ENCODE assay signal across 19 mouse cellular contexts in genomic region chr1:190265085-190265780, GRCm38 (mm10).
DNase-seq lines count a peak whose midpoint lies in the region; ATAC-seq and TF ChIP-seq lines count a peak whose summit lies in the region.
"Had no signal": no experiment of that assay in that cellular context is flagged by ENCODE, and none has a peak within 500 bp of the region (broad histone marks: within the 10 kb centered on the region; RNA-seq: fewer than 3 reads in every experiment).

No protein-coding gene starts in this region.

- no peak overlapping the region for H3K4me2 ChIP-seq in heart, embryonic 12.5 days
- H3K4me2 ChIP-seq: forebrain, embryonic 15.5 days; heart, embryonic 13.5 days; liver, embryonic 11.5 days; midbrain, embryonic 15.5 days had no signal

- H3K36me3 ChIP-seq in heart, embryonic 12.5 days = no peaks in the 10 kb centered on the region
- H3K36me3 ChIP-seq: forebrain, embryonic 15.5 days; G1E; heart, embryonic 13.5 days; hindbrain, embryonic 10.5 days; limb, embryonic 10.5 days; midbrain, embryonic 15.5 days had no signal

- no peaks in the 10 kb centered on the region for H3K9me3 ChIP-seq in heart, embryonic 12.5 days (replicated peaks)
- H3K9me3 ChIP-seq: forebrain, embryonic 15.5 days; heart, embryonic 13.5 days; hindbrain, embryonic 10.5 days; limb, embryonic 10.5 days; midbrain, embryonic 15.5 days had no signal

- peaks cover 7% of the 10 kb centered on the region; the same call in 1 of the 2 replicates for H3K4me1 ChIP-seq in heart, embryonic 12.5 days (replicated peaks)

- H3K9ac ChIP-seq in heart, embryonic 12.5 days = no peak overlapping the region
- H3K9ac ChIP-seq: forebrain, embryonic 15.5 days; heart, embryonic 13.5 days; midbrain, embryonic 15.5 days had no signal

- 0 out of 2 replicates have a peak, but pooled peaks cover 14% of the 10 kb centered on the region for H3K27me3 ChIP-seq in heart, embryonic 12.5 days (replicated peaks)
- H3K27me3 ChIP-seq: forebrain, embryonic 15.5 days; midbrain, embryonic 15.5 days had no signal

- ATAC-seq in heart, embryonic 12.5 days (ENCODE audit: insufficient number of reproducible peaks, low FRiP score) = no peak
- ATAC-seq: CD4-positive, CD25-positive, alpha-beta regulatory T cell, adult 4 months; forebrain, embryonic 15.5 days; midbrain, embryonic 15.5 days had no signal

- no peak overlapping the region for H3K27ac ChIP-seq in heart, embryonic 12.5 days (ENCODE audit: poor library complexity, severe bottlenecking)
- H3K27ac ChIP-seq: forebrain, embryonic 15.5 days; heart, embryonic 13.5 days; hindbrain, embryonic 10.5 days; limb, embryonic 10.5 days; midbrain, embryonic 15.5 days had no signal

- no peak for TF ChIP-seq CTCF in brain, embryonic 14.5 days (IDR thresholded peaks at IDR 0.05; ENCODE audit: borderline replicate concordance, extremely low read depth, insufficient read depth, insufficient read length)

- no peak for TF ChIP-seq POLR2A in brain, embryonic 14.5 days (IDR thresholded peaks at IDR 0.05; ENCODE audit: borderline replicate concordance, extremely low read depth, insufficient read depth, insufficient read length, poor library complexity, severe bottlenecking)

- DNase-seq in adrenal gland, adult (ENCODE audit: inconsistent age in 2 of 2, low spot score in 1 of 2) = peak; percentile 55 to 87
- no peak for DNase-seq in adrenal gland, postnatal 4 days (ENCODE audit: low spot score in 2 of 2)
- DNase-seq in heart, adult 11 months = peak; percentile 86
- peak; percentile 14 for DNase-seq in Muller cell, postnatal 12 days (ENCODE audit: inconsistent ontology term)
- peak; percentile 38 for DNase-seq in brain, embryonic 14.5 days (ENCODE audit: low read depth)
- DNase-seq in thymus, postnatal 14 days = no peak
- no peak for DNase-seq in kidney, adult 9 months
- DNase-seq: retina, postnatal 1 day; thymus, postnatal 4 days had no signal

- H3K4me3 ChIP-seq in heart, embryonic 12.5 days = no peak overlapping the region
- H3K4me3 ChIP-seq: erythroblast, embryonic 14.5 days; forebrain, embryonic 15.5 days; heart, embryonic 13.5 days; hindbrain, embryonic 10.5 days; limb, embryonic 10.5 days; midbrain, embryonic 15.5 days had no signal

- WGBS in heart, embryonic 12.5 days = 86% methylated on average over 9 of the region's 9 CpGs

Comparison
In these comparisons a context has a peak if more than half of its experiments do, and no peak if none do; other contexts are left out.
1. DNase-seq: peak in adrenal gland, adult (2 of 2), heart, adult 11 months (single experiment), Muller cell, postnatal 12 days (single experiment) and brain, embryonic 14.5 days (single experiment); none in adrenal gland, postnatal 4 days (0 of 2), thymus, postnatal 14 days (single experiment) and kidney, adult 9 months (single experiment).